Comparison of ENCODE assay signal across 16 mouse cellular contexts in the genomic region with DNA sequence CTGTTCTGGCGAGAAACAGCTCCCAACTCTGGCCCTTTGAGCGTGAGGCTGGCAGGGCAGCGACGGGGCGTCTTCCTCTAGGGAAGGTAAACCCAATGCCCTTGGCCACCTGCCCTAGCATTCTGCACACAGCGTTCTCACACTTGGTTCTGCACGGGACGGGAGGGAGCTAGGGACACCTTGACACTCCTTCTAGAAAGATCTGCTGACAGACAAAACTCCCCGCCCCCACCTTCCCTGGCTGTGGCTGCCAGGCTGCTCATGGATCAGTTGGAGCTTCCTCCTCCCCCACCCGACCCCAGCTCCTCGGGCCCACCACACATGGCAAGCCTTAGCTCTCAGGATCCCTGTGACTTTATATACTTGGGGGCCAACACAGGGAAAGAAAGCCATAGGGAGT.
DNase-seq lines count a peak whose midpoint lies in the region; ATAC-seq and TF ChIP-seq lines count a peak whose summit lies in the region.
"Had no signal": no experiment of that assay in that cellular context is flagged by ENCODE, and none has a peak within 500 bp of the region (broad histone marks: within the 10 kb centered on the region; RNA-seq: fewer than 3 reads in every experiment).

No protein-coding gene starts in this region.

- intact Hi-C loops in heart, postnatal 25 days (cut with DNase I): no loop called here
- intact Hi-C loops in left cerebral cortex, postnatal 4 days (cut with DNase I): no loop called here
- intact Hi-C loops in left cerebral cortex, postnatal 36 days (cut with DNase I): no loop called here

- TF ChIP-seq POLR2A in cerebellum, adult 2 months (IDR thresholded peaks at IDR 0.05; ENCODE audit: borderline replicate concordance, insufficient read depth, low read length): no peak

- no peak for ATAC-seq in megakaryocyte progenitor cell, adult 5-6 weeks (replicated peaks; ENCODE audit: poor library complexity)
- ATAC-seq: liver, embryonic 12.5 days had no signal

- H3K4me1 ChIP-seq in cerebellum, adult 2 months (ENCODE audit: control insufficient read depth, insufficient read depth, low read length): peaks cover 14% of the 10 kb centered on the region
- H3K4me1 ChIP-seq: liver, embryonic 12.5 days; megakaryocyte, embryonic 14.5 days had no signal

- 9% methylated on average over 11 of the region's 11 CpGs for WGBS in cerebellum, adult 2 months

- no peak for TF ChIP-seq CTCF in cerebellum, adult 2 months (IDR thresholded peaks at IDR 0.05; ENCODE audit: borderline replicate concordance, insufficient read depth, low read depth, low read length)

- H3K4me3 ChIP-seq in cerebellum, adult 2 months (replicated peaks; ENCODE audit: insufficient read depth, low read depth, low read length): no peak overlapping the region
- H3K4me3 ChIP-seq: forebrain, embryonic 15.5 days; hindbrain, embryonic 12.5 days; limb, embryonic 10.5 days; liver, embryonic 12.5 days; megakaryocyte, embryonic 14.5 days had no signal

- peak; percentile 12 to 21 for DNase-seq in heart, adult 18-20 months
- DNase-seq in heart, postnatal 25 days (ENCODE audit: low spot score): no peak
- DNase-seq in left cerebral cortex, postnatal 4 days: peak; percentile 84
- no peak for DNase-seq in left cerebral cortex, postnatal 36 days (ENCODE audit: low spot score in 2 of 2)
- DNase-seq in cerebellum, adult 2 months: peak; percentile 24 to 27
- peak; percentile 54 for DNase-seq in kidney, adult 9 months
- no peak for DNase-seq in layer of hippocampus, adult 11-12 months (ENCODE audit: low spot score)
- DNase-seq: gastrocnemius, postnatal 14 days; layer of hippocampus, postnatal 36 days; thymus, postnatal 4 days had no signal

- no peak overlapping the region for H3K27ac ChIP-seq in cerebellum, adult 2 months (ENCODE audit: insufficient read depth, low read length)
- H3K27ac ChIP-seq: forebrain, embryonic 15.5 days; hindbrain, embryonic 12.5 days; limb, embryonic 10.5 days; liver, embryonic 12.5 days had no signal

- no peaks in the 10 kb centered on the region for H3K27me3 ChIP-seq in cerebellum, adult 2 months (ENCODE audit: control insufficient read depth, insufficient read depth, low read length)
- H3K27me3 ChIP-seq: hindbrain, embryonic 12.5 days had no signal

Comparison
In these comparisons a context has a peak if more than half of its experiments do, and no peak if none do; other contexts are left out.
1. DNase-seq: peak in heart, adult 18-20 months (2 of 2), left cerebral cortex, postnatal 4 days (single experiment), cerebellum, adult 2 months (2 of 2) and kidney, adult 9 months (single experiment); none in heart, postnatal 25 days (single experiment), left cerebral cortex, postnatal 36 days (0 of 2) and layer of hippocampus, adult 11-12 months (single experiment).